Mouse (Mus musculus) ZHBTc4 (cell line): ENCODE measurements around the gene Haus2.

Experiments
- DNase-seq: peaks from one replicate; pipeline ENCODE4 v3.0.0-alpha.2; 2011; ENCODE audit warnings: low read depth, low spot score

Gene Haus2

GRCm38 (mm10) chr2:120616279-120617163 lies 7.3 kb downstream of the Haus2 start:
- no peak for DNase-seq

GRCm38 (mm10) chr2:120619538-120619937 lies 10.4 kb downstream of the Haus2 start:
- peak; percentile 44 for DNase-seq

GRCm38 (mm10) chr2:120622920-120623319 lies 13.7 kb downstream of the Haus2 start:
- no peak for DNase-seq

GRCm38 (mm10) chr2:120628076-120628865 lies 19.1 kb downstream of the Haus2 start:
- DNase-seq = no peak

GRCm38 (mm10) chr2:120628886-120629735 lies 19.9 kb downstream of the Haus2 start, which contains the start of gene Stard9:
Gene Stard9 (plus strand): TSS chr2:120629121.
- peak; percentile 100 for DNase-seq

GRCm38 (mm10) chr2:120630246-120630645 lies 21.1 kb downstream of the Haus2 start:
- no peak for DNase-seq

- DNase-seq = no peak
These were observed 21.5 kb downstream of the Haus2 start for GRCm38 (mm10) chr2:120630655-120631054.

GRCm38 (mm10) chr2:120631521-120631920 lies 22.3 kb downstream of the Haus2 start:
- no peak for DNase-seq

GRCm38 (mm10) chr2:120631957-120632356 lies 22.8 kb downstream of the Haus2 start:
- no peak for DNase-seq

GRCm38 (mm10) chr2:120640835-120641234 lies 31.7 kb downstream of the Haus2 start:
- no peak for DNase-seq

- DNase-seq = no peak
These were observed 34.7 kb downstream of the Haus2 start for GRCm38 (mm10) chr2:120643836-120644235.

- peak; percentile 49 for DNase-seq
These were observed 37.6 kb downstream of the Haus2 start for GRCm38 (mm10) chr2:120646777-120647176.

- no peak for DNase-seq
These were observed 43.2 kb downstream of the Haus2 start for GRCm38 (mm10) chr2:120652256-120652924.

- no peak for DNase-seq
These were observed 43.7 kb downstream of the Haus2 start for GRCm38 (mm10) chr2:120652925-120653284.

- peak; percentile 9 for DNase-seq
These were observed 45.5 kb downstream of the Haus2 start for GRCm38 (mm10) chr2:120654693-120655092.

GRCm38 (mm10) chr2:120655905-120656304 lies 46.7 kb downstream of the Haus2 start:
- DNase-seq = no peak

- DNase-seq = no peak
These were observed 47.5 kb downstream of the Haus2 start for GRCm38 (mm10) chr2:120656711-120657110.

GRCm38 (mm10) chr2:120658486-120658885 lies 49.3 kb downstream of the Haus2 start:
- DNase-seq = no peak

- no peak for DNase-seq
These were observed 50.1 kb downstream of the Haus2 start for GRCm38 (mm10) chr2:120659318-120659717.

- no peak for DNase-seq
These were observed 51.4 kb downstream of the Haus2 start for GRCm38 (mm10) chr2:120660486-120661078.

- no peak for DNase-seq
These were observed 53.6 kb downstream of the Haus2 start for GRCm38 (mm10) chr2:120662766-120663165.
